Mouse (Mus musculus): Measurements from ENCODE around the gene Ak7. TPM values are rescaled to one million over a fixed set of nuclear protein-coding genes. Genes with fewer than 3 reads are reported as not detected.

Gene Ak7
- polyA plus RNA-seq, 1 experiment from 2014 or later = 0.33 TPM

GRCm38 (mm10) chr12:105722657-105723056 is 16.9 kb downstream of the Ak7 start:
- ATAC-seq (ENCODE audit: low FRiP score, low TSS enrichment) (no peak), DNase-seq (peak; percentile 86)
- Histone ChIP-seq H3K9ac (replicated peaks; ENCODE audit: low read length) (no peak overlapping the region), H3K27ac (replicated peaks; ENCODE audit: low read depth, low read length) (no peak overlapping the region), H3K27me3 (ENCODE audit: control insufficient read depth, insufficient read depth, low read length) (no peaks in the 10 kb centered on the region), H3K4me1 (ENCODE audit: control insufficient read depth, insufficient read depth, low read length) (peaks cover 13% of the 10 kb centered on the region; the same call in 1 of the 2 replicates), H3K4me2 (ENCODE audit: low read length) (no peak overlapping the region), H3K4me3 (replicated peaks; ENCODE audit: low read depth, low read length) (no peak overlapping the region), H3K36me3 (ENCODE audit: control insufficient read depth, insufficient read depth, low read length) (no peaks in the 10 kb centered on the region), H3K9me3 (ENCODE audit: control insufficient read depth, low read length) (no peaks in the 10 kb centered on the region)
- WGBS = 3% methylated on average over 5 of the region's 5 CpGs

DNA sequence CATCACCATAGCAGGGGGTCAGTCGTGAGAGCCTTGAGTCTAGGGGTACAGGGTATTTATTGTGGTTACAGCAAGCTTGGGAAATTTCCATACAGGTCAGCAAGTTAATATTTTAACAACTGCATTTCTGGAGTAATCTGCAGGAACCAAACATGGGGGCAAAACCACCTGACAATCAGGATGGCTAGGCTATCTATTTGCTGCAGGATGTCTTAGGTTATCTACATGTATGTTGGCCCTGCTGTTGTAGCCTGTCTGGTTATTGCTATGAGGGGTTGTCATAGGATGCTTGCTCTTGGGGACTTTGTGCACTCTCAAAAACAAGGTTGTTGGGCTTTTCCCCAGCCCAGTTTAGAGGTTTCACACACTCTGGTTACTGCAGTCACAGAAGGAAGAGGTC is 18.8 kb downstream of the Ak7 start:
- H3K4me3 ChIP-seq (replicated peaks; ENCODE audit: low read depth, low read length) = no peak overlapping the region
- no peaks in the 10 kb centered on the region for H3K27me3 ChIP-seq (ENCODE audit: control insufficient read depth, insufficient read depth, low read length)
- ATAC-seq (ENCODE audit: low FRiP score, low TSS enrichment) (no peak), DNase-seq (no peak)
- no peak overlapping the region for H3K9ac ChIP-seq (replicated peaks; ENCODE audit: low read length)
- no peaks in the 10 kb centered on the region for H3K36me3 ChIP-seq (ENCODE audit: control insufficient read depth, insufficient read depth, low read length)
- 47% methylated on average over 1 of the region's 1 CpGs for WGBS
- H3K27ac ChIP-seq (replicated peaks; ENCODE audit: low read depth, low read length) = no peak overlapping the region
- peaks cover 13% of the 10 kb centered on the region; the same call in 1 of the 2 replicates for H3K4me1 ChIP-seq (ENCODE audit: control insufficient read depth, insufficient read depth, low read length)
- H3K4me2 ChIP-seq (ENCODE audit: low read length) = no peak overlapping the region
- H3K9me3 ChIP-seq (ENCODE audit: control insufficient read depth, low read length) = no peaks in the 10 kb centered on the region

- 76% methylated on average over 13 of the region's 13 CpGs for WGBS
- no peaks in the 10 kb centered on the region for H3K9me3 ChIP-seq (ENCODE audit: control insufficient read depth, low read length)
These were observed 20.0 kb downstream of the Ak7 start for GRCm38 (mm10) chr12:105725736-105726135.

GRCm38 (mm10) chr12:105727268-105727667 is 21.5 kb downstream of the Ak7 start:
- DNase-seq (no peak), ATAC-seq (ENCODE audit: low FRiP score, low TSS enrichment) (no peak)
- no peaks in the 10 kb centered on the region for H3K9me3 ChIP-seq (ENCODE audit: control insufficient read depth, low read length)
- peaks cover 3% of the 10 kb centered on the region; the same call in 1 of the 2 replicates for H3K4me1 ChIP-seq (ENCODE audit: control insufficient read depth, insufficient read depth, low read length)
- no peaks in the 10 kb centered on the region for H3K27me3 ChIP-seq (ENCODE audit: control insufficient read depth, insufficient read depth, low read length)
- H3K27ac ChIP-seq (replicated peaks; ENCODE audit: low read depth, low read length) = no peak overlapping the region
- no peak overlapping the region for H3K4me2 ChIP-seq (ENCODE audit: low read length)
- H3K36me3 ChIP-seq (ENCODE audit: control insufficient read depth, insufficient read depth, low read length) = no peaks in the 10 kb centered on the region
- H3K4me3 ChIP-seq (replicated peaks; ENCODE audit: low read depth, low read length) = no peak overlapping the region
- WGBS = 94% methylated on average over 3 of the region's 3 CpGs
- H3K9ac ChIP-seq (replicated peaks; ENCODE audit: low read length) = no peak overlapping the region

More at GRCm38 (mm10) chr12:105725736-105726135, 20.0 kb downstream of the Ak7 start:
- Histone ChIP-seq H3K27ac (replicated peaks; ENCODE audit: low read depth, low read length) (no peak overlapping the region), H3K4me3 (replicated peaks; ENCODE audit: low read depth, low read length) (no peak overlapping the region), H3K4me2 (ENCODE audit: low read length) (no peak overlapping the region), H3K27me3 (ENCODE audit: control insufficient read depth, insufficient read depth, low read length) (no peaks in the 10 kb centered on the region), H3K9ac (replicated peaks; ENCODE audit: low read length) (no peak overlapping the region), H3K4me1 (ENCODE audit: control insufficient read depth, insufficient read depth, low read length) (peaks cover 13% of the 10 kb centered on the region; the same call in 1 of the 2 replicates), H3K36me3 (ENCODE audit: control insufficient read depth, insufficient read depth, low read length) (no peaks in the 10 kb centered on the region)
- DNase-seq (no peak), ATAC-seq (ENCODE audit: low FRiP score, low TSS enrichment) (no peak)

DNA sequence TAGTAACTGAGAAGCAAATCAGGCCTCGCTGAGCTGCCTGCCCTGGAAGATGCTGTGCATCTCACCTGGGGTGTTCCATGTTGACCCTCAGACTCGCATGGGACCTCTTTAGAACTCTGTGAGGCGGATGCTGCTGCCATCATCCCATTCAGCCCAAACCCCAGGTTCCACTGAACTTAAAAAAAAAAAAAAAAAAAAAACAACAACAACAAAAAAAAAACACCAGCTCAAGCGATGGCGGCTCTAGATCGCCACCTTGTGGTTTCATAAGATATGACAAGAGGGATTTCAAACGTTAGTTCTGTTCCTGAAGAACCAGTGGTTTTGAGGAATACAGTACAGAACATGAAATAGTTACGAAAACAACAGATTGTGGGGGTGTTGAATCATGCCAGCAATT is 22.2 kb downstream of the Ak7 start:
- H3K9ac ChIP-seq (replicated peaks; ENCODE audit: low read length) = no peak overlapping the region
- H3K36me3 ChIP-seq (ENCODE audit: control insufficient read depth, insufficient read depth, low read length) = no peaks in the 10 kb centered on the region
- ATAC-seq (ENCODE audit: low FRiP score, low TSS enrichment) (no peak), DNase-seq (peak; percentile 80)
- no peak overlapping the region for H3K4me2 ChIP-seq (ENCODE audit: low read length)
- H3K4me1 ChIP-seq (ENCODE audit: control insufficient read depth, insufficient read depth, low read length) = no peaks in the 10 kb centered on the region
- WGBS = 29% methylated on average over 8 of the region's 8 CpGs
- H3K4me3 ChIP-seq (replicated peaks; ENCODE audit: low read depth, low read length) = no peak overlapping the region
- H3K9me3 ChIP-seq (ENCODE audit: control insufficient read depth, low read length) = no peaks in the 10 kb centered on the region
- no peaks in the 10 kb centered on the region for H3K27me3 ChIP-seq (ENCODE audit: control insufficient read depth, insufficient read depth, low read length)
- no peak overlapping the region for H3K27ac ChIP-seq (replicated peaks; ENCODE audit: low read depth, low read length)

DNA sequence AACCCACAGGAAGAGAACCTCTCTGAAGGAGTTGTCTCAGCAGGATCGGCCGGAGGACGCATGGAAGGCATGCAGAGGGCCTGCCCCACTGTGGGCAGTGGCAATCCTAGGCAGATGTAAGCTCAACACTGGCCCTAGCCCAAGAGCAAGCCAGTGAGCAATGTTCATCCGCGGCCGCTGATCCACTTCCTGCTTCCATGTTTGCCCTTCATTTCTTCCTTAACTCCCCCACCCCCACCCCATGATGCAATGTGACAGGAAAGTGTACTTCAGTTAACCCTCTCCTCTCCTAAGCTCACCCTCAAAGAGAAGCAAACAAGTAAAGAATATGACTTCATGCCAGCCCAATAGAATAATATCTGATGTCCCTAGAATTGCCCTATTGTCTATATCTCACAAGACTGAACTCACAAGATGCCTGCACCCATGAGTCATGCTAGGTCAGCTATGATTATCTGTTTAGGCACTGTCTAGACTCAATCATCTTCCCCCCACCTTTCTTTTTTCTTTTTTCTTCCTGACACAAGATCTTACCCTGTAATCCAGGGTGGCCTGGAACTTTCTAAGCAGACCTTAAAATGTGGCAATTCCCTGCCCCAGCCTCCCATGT is 25.2 kb downstream of the Ak7 start:
- Histone ChIP-seq H3K4me1 (ENCODE audit: control insufficient read depth, insufficient read depth, low read length) (no peaks in the 10 kb centered on the region), H3K27ac (replicated peaks; ENCODE audit: low read depth, low read length) (no peak overlapping the region), H3K9ac (replicated peaks; ENCODE audit: low read length) (no peak overlapping the region), H3K4me3 (replicated peaks; ENCODE audit: low read depth, low read length) (no peak overlapping the region), H3K9me3 (ENCODE audit: control insufficient read depth, low read length) (no peaks in the 10 kb centered on the region), H3K36me3 (ENCODE audit: control insufficient read depth, insufficient read depth, low read length) (no peaks in the 10 kb centered on the region), H3K4me2 (ENCODE audit: low read length) (no peak overlapping the region), H3K27me3 (ENCODE audit: control insufficient read depth, insufficient read depth, low read length) (no peaks in the 10 kb centered on the region)
- ATAC-seq (ENCODE audit: low FRiP score, low TSS enrichment) (no peak), DNase-seq (no peak)
- WGBS = 91% methylated on average over 6 of the region's 6 CpGs

DNA sequence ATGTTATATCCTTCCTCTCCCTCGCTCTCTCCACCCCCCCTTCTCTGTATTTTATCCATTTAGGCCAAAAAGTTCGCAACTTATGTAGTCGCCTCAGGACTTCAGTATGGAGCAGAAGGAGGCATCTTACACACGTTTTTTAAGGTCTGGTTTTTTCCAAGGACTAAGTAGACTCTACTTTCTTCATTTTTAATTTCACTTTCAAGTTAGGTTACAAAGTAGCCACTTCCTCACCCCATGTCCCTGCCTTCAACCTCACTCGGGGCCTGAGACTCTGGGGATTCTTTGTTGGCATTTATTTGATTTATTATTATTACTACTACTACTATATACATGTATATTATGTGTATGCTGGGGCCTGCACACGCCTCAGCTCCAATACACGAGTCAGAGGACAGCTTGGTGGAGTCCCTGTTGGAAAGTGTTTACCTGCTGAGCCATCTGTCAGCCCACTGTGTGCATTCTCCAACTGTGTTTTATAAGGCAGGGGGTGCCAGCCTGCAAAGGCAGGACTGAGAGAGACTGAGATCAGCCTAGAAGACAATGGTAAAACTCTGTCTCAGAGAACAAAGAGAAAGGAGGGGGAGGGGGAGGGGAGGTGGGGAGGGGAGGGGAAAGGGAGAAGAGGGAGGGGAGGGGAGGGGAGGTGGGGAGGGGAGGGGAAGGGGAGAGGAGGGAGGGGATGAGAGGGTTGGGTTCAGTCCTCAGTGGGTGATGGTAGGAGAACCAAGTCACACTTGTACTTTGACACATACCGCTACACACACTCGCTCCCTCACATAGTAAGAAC is 27.8 kb downstream of the Ak7 start:
- H3K9ac ChIP-seq (replicated peaks; ENCODE audit: low read length) = no peak overlapping the region
- no peak overlapping the region for H3K4me2 ChIP-seq (ENCODE audit: low read length)
- WGBS = 73% methylated on average over 9 of the region's 9 CpGs
- no peak overlapping the region for H3K27ac ChIP-seq (replicated peaks; ENCODE audit: low read depth, low read length)
- no peaks in the 10 kb centered on the region for H3K9me3 ChIP-seq (ENCODE audit: control insufficient read depth, low read length)
- no peak for DNase-seq
- no peaks in the 10 kb centered on the region for H3K36me3 ChIP-seq (ENCODE audit: control insufficient read depth, insufficient read depth, low read length)
- H3K4me3 ChIP-seq (replicated peaks; ENCODE audit: low read depth, low read length) = no peak overlapping the region
- no peaks in the 10 kb centered on the region for H3K4me1 ChIP-seq (ENCODE audit: control insufficient read depth, insufficient read depth, low read length)
- ATAC-seq (ENCODE audit: low FRiP score, low TSS enrichment) = no peak
- H3K27me3 ChIP-seq (ENCODE audit: control insufficient read depth, insufficient read depth, low read length) = no peaks in the 10 kb centered on the region

DNA sequence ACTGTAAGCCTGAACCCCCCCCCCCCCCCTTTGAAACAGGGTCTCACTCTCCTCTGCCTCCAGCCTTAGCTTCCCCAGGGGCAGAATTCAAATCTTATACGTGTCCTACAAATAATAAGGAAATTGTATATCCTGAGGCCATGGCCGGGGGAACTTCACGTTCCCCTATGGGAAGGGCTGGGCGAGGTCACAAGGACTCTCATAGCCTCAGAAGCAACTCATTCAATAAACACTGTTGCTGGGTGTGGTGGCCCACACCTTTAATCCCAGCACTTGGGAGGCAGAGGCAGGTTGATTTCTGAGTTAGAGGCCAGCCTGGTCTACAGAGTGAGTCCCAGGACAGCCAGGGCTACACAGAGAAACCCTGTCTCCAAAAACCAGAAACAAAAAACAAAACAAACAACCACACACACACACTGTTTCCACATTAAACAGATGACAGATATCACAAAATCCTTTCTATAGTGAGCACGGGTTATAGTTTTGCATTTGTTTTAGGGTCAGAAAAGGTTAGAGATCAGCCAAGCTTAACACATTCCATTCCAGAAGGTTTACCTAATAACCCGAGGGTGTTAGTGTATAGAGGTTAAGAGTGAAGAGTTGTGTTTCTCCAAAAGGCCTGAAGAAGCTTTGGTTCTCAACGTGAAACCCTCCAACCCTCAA is 29.6 kb downstream of the Ak7 start:
- Histone ChIP-seq H3K27ac (replicated peaks; ENCODE audit: low read depth, low read length) (no peak overlapping the region), H3K4me3 (replicated peaks; ENCODE audit: low read depth, low read length) (no peak overlapping the region), H3K4me1 (ENCODE audit: control insufficient read depth, insufficient read depth, low read length) (no peaks in the 10 kb centered on the region), H3K9me3 (ENCODE audit: control insufficient read depth, low read length) (no peaks in the 10 kb centered on the region), H3K36me3 (ENCODE audit: control insufficient read depth, insufficient read depth, low read length) (no peaks in the 10 kb centered on the region), H3K9ac (replicated peaks; ENCODE audit: low read length) (no peak overlapping the region), H3K4me2 (ENCODE audit: low read length) (no peak overlapping the region), H3K27me3 (ENCODE audit: control insufficient read depth, insufficient read depth, low read length) (no peaks in the 10 kb centered on the region)
- DNase-seq (no peak), ATAC-seq (ENCODE audit: low FRiP score, low TSS enrichment) (no peak)
- 78% methylated on average over 7 of the region's 7 CpGs for WGBS

Measured in midbrain, embryonic 14.5 days (tissue).